Mouse (Mus musculus): ENCODE measurements around the gene I0C0044D17Rik.

DNA sequence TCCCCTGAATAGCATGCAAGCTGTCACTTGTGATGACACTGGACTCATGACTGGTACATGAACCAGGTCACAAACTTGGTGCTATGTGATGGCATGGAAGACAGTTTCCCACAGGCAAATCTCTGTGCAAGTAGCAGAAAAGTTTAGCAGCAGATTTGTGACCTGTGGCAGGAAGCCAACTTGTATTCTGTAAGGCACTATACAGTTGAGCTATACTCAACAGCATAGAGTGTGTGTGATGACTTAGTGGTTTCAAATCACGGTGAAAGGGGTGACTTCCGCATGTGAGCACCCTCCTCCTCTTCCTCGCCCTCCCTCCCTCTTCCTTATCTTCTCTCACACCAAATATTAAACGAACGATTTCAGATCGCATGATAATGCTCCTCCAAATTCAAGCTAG lies 46.2 kb downstream of the I0C0044D17Rik start:
- TF ChIP-seq CTCF (IDR thresholded peaks at IDR 0.05; ENCODE audit: extremely low read depth, insufficient read depth, low read length) (no peak), POLR2A (IDR thresholded peaks at IDR 0.05; ENCODE audit: extremely low read depth, insufficient read depth, low read length) (no peak)
